Mouse (Mus musculus): ENCODE results near the gene Tulp2.

- TF ChIP-seq CTCF (IDR thresholded peaks at IDR 0.05; ENCODE audit: insufficient read depth, low read length) (no peak), POLR2A (IDR thresholded peaks at IDR 0.05; ENCODE audit: borderline replicate concordance, extremely low read depth, low read depth, low read length) (no peak)
These were observed 71.8 kb downstream of the Tulp2 start for GRCm38 (mm10) chr7:45553519-45553918.
